Mouse (Mus musculus) fibroblast of lung, adult 2 months (primary cell): Measurements from ENCODE around the gene Vamp1.

Experiments
- DNase-seq: peaks from one replicate; pipeline ENCODE4 v3.0.0-alpha.2; 2011; ENCODE audit warnings: low read depth

The Vamp1 gene

GRCm38 (mm10) chr6:125215148-125215954 lies at the start of gene Vamp1:
Vamp1 (plus strand) TSS chr6:125215551.
- peak; percentile 93 for DNase-seq

GRCm38 (mm10) chr6:125166051-125166751 lies 49.1 kb upstream of the Vamp1 start, which contains the start of gene Gapdh:
Gapdh (minus strand) TSS chr6:125166467.
- DNase-seq: no peak

- no peak for DNase-seq
These were observed 48.3 kb upstream of the Vamp1 start for GRCm38 (mm10) chr6:125166861-125167650.

GRCm38 (mm10) chr6:125168086-125168485 lies 47.3 kb upstream of the Vamp1 start:
- DNase-seq: no peak

DNA sequence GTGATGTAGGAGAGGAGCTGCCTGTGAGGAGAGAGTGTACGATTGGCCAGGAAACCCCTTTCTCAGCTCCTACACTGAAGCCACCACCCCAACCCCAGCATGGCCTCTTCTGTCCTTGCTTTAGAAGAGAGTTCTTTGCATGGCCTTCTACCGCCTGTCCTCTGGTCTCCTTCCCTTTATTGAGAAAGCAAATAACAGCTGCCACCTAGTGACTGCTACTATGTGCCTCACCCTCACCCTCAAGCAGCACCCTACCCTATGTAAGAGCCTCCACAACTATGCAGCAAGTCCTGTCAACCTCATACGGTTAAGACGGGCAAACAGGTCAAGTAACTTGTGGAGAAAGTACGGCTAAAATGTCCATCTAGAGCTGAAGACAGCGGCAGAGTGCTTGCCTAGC lies 45.2 kb upstream of the Vamp1 start:
- no peak for DNase-seq

- no peak for DNase-seq
These were observed 42.9 kb upstream of the Vamp1 start for GRCm38 (mm10) chr6:125172474-125172873.

GRCm38 (mm10) chr6:125173256-125173655 lies 42.1 kb upstream of the Vamp1 start:
- no peak for DNase-seq

GRCm38 (mm10) chr6:125175469-125175868 lies 39.9 kb upstream of the Vamp1 start:
- DNase-seq: no peak

- no peak for DNase-seq
These were observed 35.8 kb upstream of the Vamp1 start for GRCm38 (mm10) chr6:125179601-125180000.

GRCm38 (mm10) chr6:125182133-125182532 lies 33.2 kb upstream of the Vamp1 start:
- no peak for DNase-seq

DNA sequence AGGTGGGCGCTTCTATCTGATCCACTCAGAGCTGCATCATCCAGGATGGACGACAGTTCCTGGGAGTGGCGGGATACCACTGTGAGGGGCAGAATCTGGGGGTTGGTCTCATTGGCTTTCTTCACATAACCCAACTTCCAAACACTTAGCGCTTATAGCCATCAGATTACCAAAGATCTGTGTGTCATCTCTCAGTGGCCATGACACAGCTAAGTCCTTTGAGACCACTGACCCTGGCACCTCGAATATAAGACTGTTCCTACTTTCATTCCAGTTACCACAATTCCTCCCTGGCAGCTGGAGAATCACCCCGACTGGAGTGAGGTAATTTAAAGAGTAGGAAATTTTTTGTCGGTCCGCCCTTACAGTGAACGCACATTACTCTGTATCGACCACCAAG lies 29.1 kb upstream of the Vamp1 start:
- DNase-seq: no peak

GRCm38 (mm10) chr6:125190816-125191215 lies 24.5 kb upstream of the Vamp1 start:
- DNase-seq: no peak

DNA sequence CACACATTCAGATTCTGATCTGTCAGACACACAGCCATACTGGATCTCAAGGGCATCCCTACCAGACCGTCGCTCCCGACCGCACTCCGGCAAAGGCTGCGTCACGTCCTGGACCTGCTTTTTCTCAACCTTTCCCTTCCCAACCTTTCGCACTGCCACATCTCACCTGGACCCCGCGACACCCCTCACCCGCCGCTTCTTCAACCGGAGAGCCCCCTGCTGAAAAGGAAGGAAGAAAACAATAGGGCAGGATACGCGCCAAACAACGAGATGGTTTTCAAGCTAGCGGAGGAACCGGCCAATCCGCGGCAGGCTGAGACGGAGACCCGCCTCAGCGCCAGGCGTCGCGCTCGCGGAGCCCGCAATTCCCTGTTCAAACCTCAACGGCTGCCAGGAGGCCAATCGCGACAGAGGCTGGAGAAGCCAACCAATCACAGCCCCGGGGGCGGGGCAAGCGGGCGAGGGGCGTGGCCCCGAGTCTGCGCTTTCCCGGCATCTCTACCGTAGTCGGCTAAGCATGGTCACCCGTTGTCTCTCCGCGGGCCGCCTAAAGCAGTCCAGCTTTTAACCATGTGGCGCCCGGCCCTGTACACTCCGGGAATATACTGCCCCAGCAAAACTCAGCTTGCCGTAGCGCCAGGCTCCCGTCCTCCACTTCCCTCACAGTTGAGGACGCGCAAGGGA lies 23.9 kb upstream of the Vamp1 start, which contains the start of the genes Ncapd2 and Mrpl51:
Gene Ncapd2 (minus strand): TSS at position 370 of the 684 bp plus-strand sequence.
Gene Mrpl51 (plus strand): TSS at position 470 of the 684 bp plus-strand sequence.
- DNase-seq: peak; percentile 90

DNA sequence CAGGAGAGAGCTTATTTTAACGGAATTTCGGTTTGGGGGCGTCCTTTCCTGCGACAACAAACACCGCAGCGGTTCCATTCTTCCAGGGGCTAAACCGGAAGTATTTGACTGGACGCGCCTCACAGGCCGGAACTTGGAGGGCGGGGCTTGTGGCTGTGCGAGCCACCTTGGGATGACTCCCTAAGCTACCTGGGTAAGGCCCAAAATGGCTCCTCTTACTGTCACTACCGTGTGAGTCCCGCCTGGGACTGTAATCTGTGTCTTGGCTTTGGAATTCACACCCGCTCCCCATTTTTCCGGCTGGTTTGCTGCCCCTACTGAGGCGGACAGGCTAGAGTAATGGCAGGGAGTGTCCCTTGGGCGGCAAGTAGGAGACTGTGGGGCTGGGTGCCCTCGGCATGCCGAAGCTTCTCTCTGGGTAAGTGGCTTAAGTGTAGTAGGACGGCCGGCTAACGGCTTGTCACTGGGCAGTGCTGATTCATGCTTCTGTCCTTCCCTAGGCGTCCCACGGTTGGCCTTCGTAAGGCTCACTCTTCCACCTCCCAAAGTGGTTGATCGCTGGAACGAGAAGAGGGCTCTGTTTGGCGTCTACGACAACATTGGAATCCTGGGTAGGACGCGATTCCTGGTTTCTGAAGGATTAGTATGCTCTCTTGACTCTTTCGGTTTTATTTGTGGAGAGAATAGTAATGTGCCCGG lies 23.2 kb upstream of the Vamp1 start:
- DNase-seq: peak; percentile 57

DNA sequence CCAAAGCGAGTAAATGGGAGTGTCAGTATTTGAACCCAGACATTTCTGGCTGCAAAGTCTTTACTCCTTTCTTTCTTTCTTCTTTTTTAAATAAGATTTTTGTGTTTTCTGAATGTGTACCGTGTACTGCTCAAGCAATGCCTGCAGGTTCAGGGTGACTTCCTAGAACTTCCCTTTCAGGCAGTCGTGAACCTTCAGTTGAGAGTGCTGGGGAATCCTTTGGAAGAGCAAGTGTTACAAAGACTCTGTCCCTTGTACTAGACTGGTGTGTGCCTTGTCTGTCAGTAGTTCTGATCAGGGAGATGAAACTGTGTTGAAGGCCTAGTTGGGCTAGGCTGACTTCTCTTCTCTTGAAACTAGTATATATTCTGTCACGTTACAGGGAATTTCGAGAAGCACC lies 22.5 kb upstream of the Vamp1 start:
- no peak for DNase-seq

GRCm38 (mm10) chr6:125193390-125193789 lies 22.0 kb upstream of the Vamp1 start:
- DNase-seq: no peak

GRCm38 (mm10) chr6:125195541-125196075 lies 19.7 kb upstream of the Vamp1 start:
- DNase-seq: no peak

- no peak for DNase-seq
These were observed 19.1 kb upstream of the Vamp1 start for GRCm38 (mm10) chr6:125196301-125196700.

DNA sequence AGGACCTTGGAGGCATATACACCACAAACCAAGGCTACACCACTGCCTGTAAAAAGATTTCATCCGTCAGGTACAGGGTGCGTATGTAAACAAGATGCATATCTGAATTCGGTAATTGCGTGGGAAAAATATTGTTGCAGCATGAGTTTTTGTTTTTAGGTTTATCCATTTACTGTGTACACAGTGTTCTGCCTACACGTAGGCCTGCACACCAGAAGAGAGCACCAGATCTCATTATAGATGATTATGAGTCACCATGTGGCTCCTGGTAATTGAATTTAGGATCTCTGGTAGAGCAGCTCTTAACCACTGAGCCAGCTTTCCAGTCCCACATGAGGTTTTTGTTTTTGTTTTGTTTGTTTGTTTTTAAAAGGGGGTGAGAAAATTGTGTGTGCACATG lies 18.2 kb upstream of the Vamp1 start:
- no peak for DNase-seq

GRCm38 (mm10) chr6:125210436-125210835 lies 4.9 kb upstream of the Vamp1 start:
- no peak for DNase-seq

DNA sequence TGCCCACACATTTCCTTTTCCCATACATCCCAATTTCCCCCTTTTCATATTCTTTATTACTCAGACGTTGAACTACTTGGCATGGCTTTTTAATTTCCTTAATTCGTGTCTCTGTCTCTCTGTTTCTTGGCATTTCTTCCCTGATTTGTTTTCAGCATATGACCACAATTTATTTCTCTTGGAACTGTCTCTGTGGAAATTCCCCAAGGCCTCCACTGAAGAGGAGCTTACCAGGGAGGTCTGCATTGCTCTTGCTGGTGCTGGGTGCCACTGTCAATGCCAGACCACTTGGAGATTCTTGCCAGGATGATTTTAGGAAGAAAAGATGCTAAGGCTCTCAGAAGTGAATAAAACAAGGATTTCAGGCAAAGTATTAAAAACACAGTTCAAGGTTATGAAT lies 2.7 kb upstream of the Vamp1 start:
- no peak for DNase-seq
